Mouse (Mus musculus): ENCODE measurements at regions not wholly inside any gene's neighbourhood (a gene's known extent, or its start where the extent isn't known, plus 50 kb on each side); places are given as distances from the start of the nearest gene placed in this dataset.

DNA sequence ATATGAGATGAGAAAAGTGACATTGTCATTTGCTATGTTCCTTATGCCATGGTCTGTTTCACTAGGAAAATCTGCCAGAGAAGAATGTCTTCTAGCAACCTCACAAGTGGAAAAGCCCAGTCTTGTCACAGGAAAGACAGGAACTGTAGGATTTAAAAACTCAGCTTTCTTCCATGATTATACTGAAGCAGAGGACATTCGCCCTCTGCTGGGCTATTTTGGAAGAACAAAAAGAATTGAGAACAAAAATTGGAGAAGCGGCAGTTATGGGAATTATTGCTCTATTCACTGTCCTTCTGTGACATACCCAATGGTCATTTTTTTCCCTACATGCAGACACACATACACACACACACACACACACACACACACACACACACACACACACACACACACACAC is 234.9 kb upstream of the Chl1 start:
- TF ChIP-seq CTCF (IDR thresholded peaks at IDR 0.05; ENCODE audit: borderline replicate concordance, insufficient read depth, low read length) = no peak
- no peak for TF ChIP-seq POLR2A (IDR thresholded peaks at IDR 0.05; ENCODE audit: low read depth, low read length)
